Mouse (Mus musculus) retina, embryonic 14.5 days (tissue): ENCODE results near the gene Galnt16.
A peak's percentile ranks its signal among the peaks of the same experiment; 100 is the strongest.

Experiments
- DNase-seq: peaks from one replicate; pipeline ENCODE4 v3.0.0-alpha.2; 2015; ENCODE audit warnings: low spot score

Galnt16 gene

GRCm38 (mm10) chr12:80598756-80599155 is 80.7 kb downstream of the Galnt16 start:
- DNase-seq = no peak

- DNase-seq = no peak
These were observed 83.7 kb downstream of the Galnt16 start for GRCm38 (mm10) chr12:80601597-80602269.

GRCm38 (mm10) chr12:80602432-80602831 is 84.4 kb downstream of the Galnt16 start:
- DNase-seq = no peak

- no peak for DNase-seq
These were observed 85.5 kb downstream of the Galnt16 start for GRCm38 (mm10) chr12:80603566-80603965.

- DNase-seq = no peak
These were observed 86.1 kb downstream of the Galnt16 start for GRCm38 (mm10) chr12:80604218-80604617.

- DNase-seq = no peak
These were observed 90.5 kb downstream of the Galnt16 start for GRCm38 (mm10) chr12:80608576-80608975.

GRCm38 (mm10) chr12:80609928-80610327 is 91.9 kb downstream of the Galnt16 start:
- no peak for DNase-seq

GRCm38 (mm10) chr12:80612113-80612791 is 94.2 kb downstream of the Galnt16 start:
- DNase-seq = no peak

- DNase-seq = no peak
These were observed 97.5 kb downstream of the Galnt16 start for GRCm38 (mm10) chr12:80615371-80616257.

GRCm38 (mm10) chr12:80620501-80620900 is 102.4 kb downstream of the Galnt16 start:
- no peak for DNase-seq

- DNase-seq = no peak
These were observed 113.7 kb downstream of the Galnt16 start for GRCm38 (mm10) chr12:80631790-80632189.

- DNase-seq = peak; percentile 67
These were observed 124.9 kb downstream of the Galnt16 start for GRCm38 (mm10) chr12:80642725-80643692.

- DNase-seq = peak; percentile 97
These were observed 125.8 kb downstream of the Galnt16 start, which contains the start of the genes Slc39a9 and Erh for GRCm38 (mm10) chr12:80643693-80644505. TSS of gene Slc39a9 (plus strand) at chr12:80643883. TSS of gene Erh (minus strand) at chr12:80644341.

- DNase-seq = peak; percentile 6
These were observed 126.4 kb downstream of the Galnt16 start for GRCm38 (mm10) chr12:80644506-80644868.

- no peak for DNase-seq
These were observed 128.3 kb downstream of the Galnt16 start for GRCm38 (mm10) chr12:80646377-80646776.

GRCm38 (mm10) chr12:80653951-80654658 is 136.0 kb downstream of the Galnt16 start:
- DNase-seq = no peak

GRCm38 (mm10) chr12:80654659-80655025 is 136.6 kb downstream of the Galnt16 start:
- no peak for DNase-seq

- no peak for DNase-seq
These were observed 140.6 kb downstream of the Galnt16 start for GRCm38 (mm10) chr12:80658661-80659060.

- DNase-seq = no peak
These were observed 144.2 kb downstream of the Galnt16 start for GRCm38 (mm10) chr12:80662322-80662721.

GRCm38 (mm10) chr12:80663935-80664334 is 145.9 kb downstream of the Galnt16 start:
- DNase-seq = no peak
